Mouse (Mus musculus): Measurements from ENCODE around the gene Slc25a4.
"Not testable (repeated sequence)": the region's sequence is repeated elsewhere in the genome, so short reads cannot be mapped to it uniquely, and the experiment has no call there.

Gene Slc25a4

DNA sequence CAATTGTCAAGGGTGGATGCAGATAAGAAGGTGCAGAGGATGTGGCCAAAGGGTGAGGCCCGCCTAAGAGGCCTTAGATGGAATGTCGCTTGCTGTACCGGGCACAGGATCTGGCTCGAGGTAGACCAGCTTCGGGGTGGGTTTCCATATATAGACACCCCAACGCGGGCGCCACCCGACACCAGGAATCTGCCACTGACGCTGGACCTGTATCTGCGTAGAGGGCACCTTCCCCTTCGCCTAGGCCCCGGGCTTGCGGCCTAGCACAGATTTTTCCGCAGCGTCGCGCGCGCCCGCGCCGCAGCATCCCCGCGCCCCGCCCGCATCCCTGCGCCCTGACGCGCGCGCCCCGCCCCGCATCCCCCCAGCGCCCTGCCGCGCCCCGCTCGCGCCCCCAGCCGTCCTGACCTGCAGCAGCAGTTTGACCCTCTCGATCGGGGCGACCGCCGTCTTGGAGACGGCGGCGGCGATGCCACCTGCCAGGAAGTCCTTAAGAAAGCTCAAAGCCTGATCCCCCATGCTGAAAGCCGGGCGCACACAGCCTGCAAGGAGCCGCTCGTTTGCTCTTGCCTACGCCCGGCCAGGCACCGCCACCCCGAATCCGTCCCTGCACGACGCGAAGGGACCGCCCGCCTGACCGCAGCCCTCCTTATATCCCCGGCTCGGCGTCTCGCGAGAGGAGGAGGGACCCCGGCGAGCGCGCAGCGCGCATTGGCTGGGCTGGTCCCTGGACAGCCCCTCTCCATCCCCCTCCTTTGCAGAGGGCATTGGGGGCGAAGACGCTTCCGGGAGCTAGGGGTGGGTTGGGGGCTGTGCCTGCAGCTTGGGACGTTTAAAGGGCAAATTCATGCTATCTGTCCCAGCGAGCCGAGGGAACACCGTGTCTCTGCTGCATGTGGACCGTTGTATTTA is at the start of gene Slc25a4:
Gene Slc25a4 (minus strand): TSS at position 881 of the 912 bp plus-strand sequence.
- peak; percentile 95 for DNase-seq (ENCODE audit: low spot score)

DNA sequence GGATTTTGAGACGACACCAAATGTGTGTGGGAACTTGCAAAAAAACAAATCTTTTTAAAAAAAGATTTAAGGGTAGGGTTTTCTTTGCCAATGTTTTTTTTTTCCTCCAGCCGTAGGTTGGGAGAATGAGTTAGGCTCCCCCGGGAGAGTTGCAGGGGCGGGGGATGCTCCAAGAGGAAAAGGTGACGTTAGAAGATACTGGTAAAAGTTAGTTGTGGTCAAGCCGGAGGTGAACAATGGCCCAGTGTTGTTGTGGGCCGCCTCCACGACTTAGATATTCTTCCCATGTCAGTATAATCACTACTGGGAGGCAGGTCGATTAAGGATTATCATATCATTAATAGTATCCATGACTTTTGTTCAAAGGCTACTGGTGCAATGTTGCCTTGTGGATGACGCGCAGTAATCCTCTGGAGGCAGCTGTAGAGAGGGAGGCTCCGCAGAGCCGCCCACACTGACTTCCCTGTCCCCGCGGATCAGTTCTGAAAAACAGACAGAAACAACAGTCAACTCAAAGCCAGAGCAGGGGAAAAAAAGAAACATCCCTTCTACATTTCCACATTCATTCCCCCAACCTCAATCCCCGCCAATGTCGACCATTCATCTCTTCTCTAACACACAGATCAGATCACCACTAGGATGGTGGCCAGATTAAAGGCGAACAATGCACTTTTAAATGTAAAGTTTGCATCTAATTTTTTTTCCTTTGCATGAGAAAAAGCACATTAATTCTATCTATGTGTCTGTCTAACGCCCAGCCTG is 47.0 kb upstream of the Slc25a4 start:
- DNase-seq (ENCODE audit: low spot score): no peak

DNA sequence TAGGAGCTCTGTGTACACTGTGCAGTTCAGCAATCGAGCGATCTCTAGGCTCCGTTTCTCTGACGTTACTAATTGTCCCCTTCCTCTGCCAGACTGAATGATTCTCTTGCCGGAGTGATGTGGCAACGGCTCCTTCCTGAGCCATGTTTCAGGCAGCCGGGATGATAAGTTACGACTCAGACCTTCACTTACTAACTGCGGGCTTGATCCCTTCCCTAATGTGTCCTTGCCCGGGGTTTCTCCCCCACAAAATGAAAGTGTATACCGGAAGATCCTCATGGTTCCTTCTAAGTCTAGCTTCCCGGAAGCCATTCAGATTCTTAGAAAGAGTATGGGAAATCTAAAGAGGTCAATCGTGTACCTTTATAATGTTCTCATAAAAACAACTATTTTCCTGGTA is 41.4 kb upstream of the Slc25a4 start:
- DNase-seq (ENCODE audit: low spot score): no peak

DNA sequence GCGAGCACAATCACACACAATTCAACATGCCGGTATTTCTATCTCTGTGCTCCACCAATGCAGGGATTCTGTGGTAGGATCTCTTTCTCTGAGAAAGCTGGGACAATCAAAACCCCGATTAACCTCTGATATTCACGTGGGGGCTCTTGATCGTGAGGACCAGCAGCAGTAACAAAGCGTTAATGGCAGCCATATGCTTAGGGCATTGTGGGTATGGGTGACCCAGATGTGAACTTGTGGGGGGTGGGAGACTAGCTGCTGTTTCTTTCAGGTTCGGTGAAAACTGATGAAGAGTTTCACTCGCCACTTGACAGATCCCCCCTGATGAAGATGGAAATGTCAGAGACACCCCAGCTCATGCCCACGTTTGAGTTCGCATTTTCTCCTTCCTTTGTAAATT is 40.5 kb upstream of the Slc25a4 start:
- peak; percentile 66 for DNase-seq (ENCODE audit: low spot score)

DNA sequence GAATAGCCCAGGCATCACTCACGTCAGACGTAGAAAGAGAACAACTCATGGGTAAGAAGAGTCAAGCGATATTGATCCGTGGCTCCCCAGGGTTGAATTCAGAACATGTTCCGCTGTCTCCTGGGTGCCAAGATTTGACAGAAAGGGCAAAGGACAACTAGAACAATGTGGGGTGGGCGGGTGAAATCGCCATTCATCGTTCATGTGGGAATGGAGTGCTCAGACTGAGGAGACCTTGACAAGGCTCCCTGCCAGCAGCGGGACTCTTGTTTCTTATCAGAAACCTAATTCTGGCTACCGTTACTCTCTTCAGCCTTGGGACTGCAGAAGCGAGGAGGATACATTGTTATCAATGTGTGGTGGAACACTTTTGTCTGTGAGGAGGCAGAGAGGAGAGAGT is 35.3 kb upstream of the Slc25a4 start:
- peak; percentile 76 for DNase-seq (ENCODE audit: low spot score)

DNA sequence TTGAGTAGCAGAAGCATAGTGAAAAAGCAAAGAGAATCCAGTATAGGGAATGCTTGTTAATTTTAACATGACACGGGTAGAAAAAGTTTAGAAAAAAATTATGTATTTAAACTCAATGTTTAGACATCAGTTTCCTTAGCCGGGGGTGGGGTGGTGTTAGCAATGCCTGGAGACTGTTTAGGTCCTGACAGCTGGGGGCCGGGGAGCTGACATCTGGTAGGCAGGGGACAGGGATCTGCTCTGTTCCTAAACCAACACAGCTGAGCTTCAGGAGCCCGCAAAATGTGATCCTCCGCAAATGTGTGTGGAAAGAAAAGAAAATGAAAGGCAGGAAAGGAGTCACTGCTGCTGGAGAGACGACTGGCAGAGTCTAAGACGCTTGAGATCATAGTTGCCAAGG is 31.9 kb upstream of the Slc25a4 start:
- DNase-seq (ENCODE audit: low spot score): no peak

DNA sequence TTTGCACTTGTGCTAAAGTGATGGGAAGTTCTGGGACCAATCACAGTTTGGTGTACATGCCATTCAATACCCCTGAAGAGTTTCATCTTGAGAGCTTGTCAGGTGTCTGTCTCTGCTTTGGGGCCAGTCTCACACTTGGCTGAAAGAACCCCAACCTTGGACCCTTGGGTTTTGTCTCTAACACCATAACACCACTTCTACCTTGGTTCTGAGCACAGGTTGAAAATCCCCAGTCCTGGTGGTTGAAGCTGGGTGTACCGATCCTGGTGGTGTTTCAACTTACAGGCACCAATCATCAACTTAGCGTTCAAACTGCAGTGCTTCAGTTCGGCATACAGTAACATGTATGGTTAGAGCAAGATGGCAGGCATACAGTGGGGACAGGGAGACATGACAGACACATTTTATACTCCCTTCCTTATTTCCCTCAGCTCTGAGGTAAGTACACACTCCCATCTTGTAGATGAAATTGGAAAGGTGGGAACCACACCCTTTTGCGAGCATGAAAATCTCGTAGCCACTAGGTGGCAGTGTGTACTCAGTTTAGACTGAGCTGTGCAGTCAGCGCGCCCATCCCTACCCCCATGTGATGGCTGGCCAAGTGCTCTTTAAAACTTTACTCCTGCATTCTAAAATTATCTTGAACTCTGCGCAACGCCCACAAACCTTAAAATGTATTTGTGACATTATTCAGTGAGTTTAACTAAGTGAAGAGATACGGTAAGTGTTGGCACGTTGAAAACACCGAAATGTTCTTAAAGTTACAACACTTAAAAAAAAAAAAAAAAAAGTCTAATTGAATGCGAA is 30.7 kb upstream of the Slc25a4 start:
- peak; percentile 92 for DNase-seq (ENCODE audit: low spot score)

DNA sequence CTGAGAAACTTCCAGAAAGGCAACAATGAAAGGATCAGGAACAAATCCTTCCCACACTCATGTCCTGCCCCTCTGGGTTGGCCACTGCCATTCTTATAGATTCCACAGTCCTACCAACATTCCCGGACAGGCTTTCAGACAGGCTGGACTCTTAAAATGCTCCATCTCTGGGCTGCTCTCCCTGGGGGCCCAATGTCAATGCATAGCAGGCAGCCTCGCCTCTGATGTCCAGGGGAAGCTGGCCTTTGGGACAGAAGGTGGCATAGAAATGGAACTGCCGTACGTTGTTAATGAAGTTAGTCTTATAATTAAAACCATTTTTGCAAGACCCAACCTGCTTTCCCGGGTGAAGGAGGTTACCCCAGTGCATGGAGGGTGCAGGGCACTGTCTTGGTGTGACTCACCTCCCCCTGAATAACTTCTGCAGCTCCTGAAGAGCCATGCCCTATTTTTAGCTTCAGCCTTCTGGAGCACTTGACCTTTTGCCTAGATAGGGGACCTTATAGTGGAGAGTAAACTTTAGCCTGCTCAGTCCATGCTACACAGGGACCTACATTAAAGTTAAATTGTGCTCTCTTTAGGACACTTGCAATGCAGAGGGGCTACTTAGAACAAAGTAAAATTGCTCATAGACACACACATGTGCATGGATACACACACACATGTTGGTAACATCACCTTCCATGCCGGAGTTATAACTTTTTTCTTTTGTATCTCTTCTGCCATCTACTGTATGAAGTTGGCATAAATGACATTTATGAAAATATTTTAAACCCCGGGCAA is 25.5 kb upstream of the Slc25a4 start:
- no peak for DNase-seq (ENCODE audit: low spot score)

DNA sequence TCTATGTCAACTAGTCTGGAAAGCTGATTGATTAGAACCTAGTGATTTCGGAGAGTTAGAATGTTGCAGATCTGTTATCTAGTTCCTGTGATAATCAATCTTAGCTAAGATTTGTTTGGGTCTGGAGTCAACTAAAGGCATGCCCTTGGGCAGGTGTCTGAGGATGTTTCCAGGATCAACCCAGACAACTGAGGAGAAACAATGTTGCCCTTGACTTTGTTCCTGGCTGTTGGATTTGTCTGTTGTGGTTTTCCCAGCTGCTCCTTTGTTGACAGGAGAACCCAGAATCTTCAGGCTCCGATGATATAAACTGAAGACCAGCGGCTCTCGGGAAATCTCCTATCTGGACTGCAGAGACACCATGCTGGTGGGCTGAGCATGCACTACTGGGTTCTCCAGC is 23.7 kb upstream of the Slc25a4 start:
- no peak for DNase-seq (ENCODE audit: low spot score)

DNA sequence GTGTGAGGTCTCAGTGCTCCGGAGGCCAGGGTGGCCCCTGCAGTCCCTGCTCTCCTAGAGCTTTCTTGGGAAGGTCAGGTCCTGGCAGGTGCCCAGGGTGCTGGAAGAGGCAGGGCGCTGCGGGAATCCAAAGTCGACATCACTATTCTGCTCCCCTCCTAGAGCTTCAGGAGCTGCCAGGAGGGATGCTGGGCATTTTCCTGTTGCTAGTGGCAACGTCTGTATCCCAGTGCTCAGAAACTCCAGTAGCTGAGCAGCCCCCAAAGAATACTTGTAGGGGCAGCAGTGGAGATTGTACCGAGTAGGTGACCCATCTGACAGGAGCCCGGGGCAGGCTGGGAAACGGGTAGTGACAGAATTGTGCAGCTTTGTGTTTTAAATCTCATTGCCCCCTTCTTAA is 21.7 kb upstream of the Slc25a4 start:
- DNase-seq (ENCODE audit: low spot score): no peak

DNA sequence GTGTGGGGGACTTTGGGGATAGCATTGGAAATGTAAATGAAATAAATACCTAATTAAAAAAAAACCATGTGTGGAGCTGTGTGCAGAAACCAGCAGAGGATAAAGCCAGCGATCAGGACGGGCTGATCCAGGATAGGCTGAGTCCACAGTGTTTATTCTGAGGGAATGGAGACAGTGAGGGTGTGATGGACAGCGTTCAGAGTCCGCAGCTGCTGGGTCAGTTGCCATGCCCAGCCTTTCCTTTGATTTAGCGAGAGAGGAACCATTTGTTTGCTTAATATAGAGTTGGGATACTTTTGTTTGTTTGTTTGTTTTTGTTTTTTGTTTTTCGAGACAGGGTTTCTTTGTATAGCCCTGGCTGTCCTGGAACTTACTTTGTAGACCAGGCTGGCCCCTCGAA is 20.9 kb upstream of the Slc25a4 start:
- not testable (repeated sequence) for DNase-seq (ENCODE audit: low spot score)

DNA sequence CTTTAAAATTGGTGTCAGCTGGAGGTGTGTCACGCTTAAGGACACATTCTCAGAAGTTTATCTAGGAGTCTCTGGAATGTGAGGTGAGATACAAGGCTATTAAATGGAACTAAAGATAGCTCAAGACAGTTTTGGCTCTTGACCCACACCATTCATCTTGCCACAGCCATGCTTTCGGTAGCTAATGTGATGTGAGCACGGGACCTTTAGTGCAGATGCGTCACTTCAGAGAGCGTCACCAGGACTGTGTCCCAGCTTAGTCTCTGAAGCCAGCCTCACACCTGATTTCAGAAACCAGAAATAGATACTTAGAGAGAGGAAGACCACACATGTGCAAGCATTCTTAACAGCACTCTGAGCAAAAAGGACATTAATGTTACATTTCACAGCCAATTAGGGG is 15.5 kb upstream of the Slc25a4 start:
- no peak for DNase-seq (ENCODE audit: low spot score)

DNA sequence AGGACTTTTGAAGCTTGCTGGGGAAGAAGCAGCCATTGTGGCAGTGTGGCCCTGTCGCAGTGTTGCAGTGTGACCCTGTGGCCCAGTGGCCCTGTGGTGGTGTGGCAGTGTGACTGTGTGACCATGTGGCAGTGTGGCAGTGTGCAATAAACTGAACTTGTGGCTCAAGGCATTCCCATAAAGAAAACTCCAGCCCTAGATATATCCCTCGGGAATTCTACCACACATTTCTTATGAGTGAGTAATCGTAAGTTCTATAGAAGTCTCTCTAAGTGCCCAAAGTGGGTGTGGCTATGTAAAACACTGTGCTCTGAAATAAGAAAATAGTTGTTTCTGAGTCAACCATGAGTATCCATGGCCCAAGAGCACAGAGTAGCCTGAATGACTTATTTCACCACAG is 14.4 kb upstream of the Slc25a4 start:
- no peak for DNase-seq (ENCODE audit: low spot score)

DNA sequence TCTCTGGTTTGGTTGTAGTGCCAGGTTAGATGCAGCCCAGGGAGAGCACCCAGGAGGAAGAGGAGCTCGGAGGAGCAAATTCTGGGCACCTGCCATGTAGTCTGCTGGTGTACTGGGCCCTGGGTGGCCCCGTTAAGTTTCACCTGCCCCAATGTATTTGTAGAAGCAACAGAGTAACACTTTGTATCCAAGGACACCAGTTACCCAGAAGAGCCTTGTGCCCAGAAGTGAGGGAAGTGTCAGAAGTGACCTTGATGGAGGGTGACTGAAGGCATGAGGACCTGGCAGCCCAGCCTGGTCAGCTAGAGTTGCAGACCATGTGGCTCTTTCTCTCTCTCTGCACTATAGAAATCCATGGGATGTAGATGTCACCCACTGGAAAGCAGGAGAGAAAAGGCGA is 9.5 kb upstream of the Slc25a4 start:
- no peak for DNase-seq (ENCODE audit: low spot score)

DNA sequence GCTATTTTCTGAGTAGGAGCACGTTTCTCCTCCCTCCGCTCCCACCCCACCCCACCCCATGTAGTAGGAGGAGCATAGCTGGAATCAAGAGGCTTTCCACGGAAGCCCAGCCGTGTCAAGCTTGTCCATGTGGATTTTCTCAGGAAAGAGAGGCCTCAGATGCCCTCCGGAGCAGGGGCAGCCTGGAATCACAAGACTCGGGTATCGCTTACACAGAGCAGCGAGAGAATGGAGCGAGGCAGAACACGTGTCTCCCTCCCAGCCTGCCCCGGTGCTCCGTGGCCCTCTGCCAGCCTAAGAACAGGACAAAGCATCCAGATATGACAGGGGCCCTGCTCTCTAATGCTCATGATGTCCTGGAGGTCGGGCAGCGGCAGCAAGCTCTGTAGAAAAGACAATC is 5.8 kb upstream of the Slc25a4 start:
- DNase-seq (ENCODE audit: low spot score): peak; percentile 81

DNA sequence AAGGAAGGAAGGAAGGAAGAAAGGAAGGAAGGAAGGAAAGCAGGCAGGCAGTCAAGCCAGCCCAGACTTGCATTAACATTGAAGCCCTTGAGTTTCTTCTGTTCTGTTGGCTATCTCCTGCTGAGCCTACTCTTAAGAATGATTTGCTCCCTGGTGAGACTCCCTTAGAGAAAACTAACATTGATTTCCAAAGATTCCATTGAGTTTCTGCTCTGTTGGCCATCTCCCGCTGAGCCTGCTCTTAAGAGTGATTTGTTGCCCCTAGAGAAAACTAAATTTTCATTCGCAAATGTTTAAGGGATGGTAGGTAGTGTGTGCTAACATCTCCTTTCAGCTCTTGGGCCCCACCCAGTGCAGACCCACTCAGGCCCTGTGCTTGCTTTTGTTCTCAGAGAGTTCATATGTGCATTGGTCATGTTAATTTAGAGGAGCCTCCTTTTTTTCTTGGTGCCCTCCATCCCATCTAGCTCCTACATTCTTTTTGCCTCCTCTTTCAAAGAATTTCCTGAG is 2.9 kb upstream of the Slc25a4 start:
- DNase-seq (ENCODE audit: low spot score): no peak

DNA sequence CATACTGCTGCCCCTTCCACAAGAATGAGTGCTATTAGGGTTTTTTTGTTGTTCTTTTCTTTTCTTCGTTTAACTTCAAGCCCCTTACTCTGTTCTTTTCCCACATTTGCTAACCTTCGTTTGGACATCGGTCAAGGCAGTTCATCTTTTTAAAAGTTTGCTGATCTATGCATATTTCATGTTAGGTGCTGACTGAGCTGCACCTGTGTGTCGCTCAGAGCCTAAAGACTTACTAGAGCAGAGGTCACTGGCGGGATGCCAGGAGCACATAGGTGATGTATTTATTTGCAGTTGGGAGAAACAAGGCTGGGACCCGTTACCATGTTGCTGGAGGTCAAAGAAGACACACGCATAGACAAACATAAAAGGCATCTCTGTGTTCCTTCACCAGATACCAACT is 1.1 kb upstream of the Slc25a4 start:
- no peak for DNase-seq (ENCODE audit: low spot score)

DNA sequence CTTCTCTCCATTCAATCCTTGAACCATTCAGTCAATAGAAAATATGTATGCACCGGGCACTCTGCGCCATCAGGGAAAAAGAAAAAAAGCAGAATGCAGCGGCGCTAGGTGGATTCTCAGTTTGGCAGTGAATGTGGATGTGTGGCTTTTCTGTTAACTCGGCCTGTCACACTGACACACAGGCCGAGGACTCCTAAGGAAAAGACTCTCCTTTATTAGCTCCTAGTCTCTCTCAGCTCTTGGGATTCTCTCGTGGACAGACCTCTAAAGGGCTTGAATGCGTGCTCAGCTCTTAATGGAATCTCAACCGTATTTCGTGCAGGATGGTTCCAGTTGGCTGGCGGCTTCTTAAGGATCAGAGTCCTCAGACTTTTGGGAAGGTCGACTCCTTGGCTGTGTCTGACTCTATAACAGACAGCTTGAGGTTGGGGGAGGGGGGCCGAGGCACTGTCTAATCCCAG is 557 bp upstream of the Slc25a4 start:
- peak; percentile 55 for DNase-seq (ENCODE audit: low spot score)

DNA sequence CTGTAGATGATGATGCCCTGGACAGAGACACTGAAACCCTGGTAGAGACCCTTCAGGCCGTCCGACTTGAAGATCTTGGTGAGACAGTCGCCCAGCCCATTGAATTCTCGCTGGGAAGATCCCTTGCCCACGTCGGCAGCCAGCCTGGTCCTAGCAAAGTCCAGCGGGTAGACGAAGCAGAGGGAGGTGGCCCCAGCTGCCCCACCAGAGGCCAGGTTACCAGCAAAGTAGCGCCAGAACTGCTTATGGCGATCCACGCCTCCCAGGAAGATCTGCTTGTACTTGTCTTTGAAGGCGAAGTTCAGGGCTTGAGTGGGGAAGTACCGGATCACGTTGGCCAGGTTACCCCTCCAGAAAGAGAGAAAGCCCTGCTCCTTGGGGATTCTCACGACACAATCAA is 2.0 kb downstream of the Slc25a4 start:
- no peak for DNase-seq (ENCODE audit: low spot score)

DNA sequence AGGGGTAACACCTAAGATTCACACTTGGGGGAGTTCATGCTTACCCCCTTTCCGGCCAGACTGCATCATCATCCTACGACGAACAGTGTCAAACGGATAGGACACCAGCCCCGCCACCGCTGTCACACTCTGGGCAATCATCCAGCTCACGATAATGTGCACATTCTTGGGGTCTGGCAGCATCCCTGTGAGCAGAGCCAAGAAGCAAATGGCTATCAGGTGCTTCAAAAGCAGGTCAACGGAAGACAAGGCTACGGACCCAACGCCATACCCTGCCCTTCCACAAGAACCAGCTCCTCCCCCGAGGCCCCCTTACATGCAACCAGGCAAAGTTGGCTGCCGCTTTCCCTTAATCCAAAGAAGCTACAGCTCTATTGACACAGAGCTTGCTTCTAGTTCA is 2.7 kb downstream of the Slc25a4 start:
- no peak for DNase-seq (ENCODE audit: low spot score)

DNA sequence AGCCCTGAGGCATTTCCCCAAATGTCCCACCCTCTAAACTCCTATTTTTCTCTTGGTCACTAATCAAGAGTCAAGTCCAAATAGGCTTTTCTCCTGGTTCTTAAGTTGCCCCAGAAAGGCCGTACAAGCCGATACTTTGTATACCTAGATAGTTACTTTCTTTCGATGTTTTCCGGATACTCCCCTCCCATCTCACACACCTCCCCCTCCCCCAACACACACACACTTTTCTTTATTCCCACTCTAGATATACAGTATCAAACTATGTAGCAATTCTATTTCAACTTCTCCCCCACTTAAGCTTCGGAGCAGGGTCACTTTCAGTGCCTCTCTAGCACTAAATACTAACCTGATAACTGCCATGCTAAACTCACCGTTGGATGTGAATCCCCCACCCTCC is 5.0 kb downstream of the Slc25a4 start:
- no peak for DNase-seq (ENCODE audit: low spot score)

Measured in embryo, embryonic 10.5 days (tissue).